Mouse (Mus musculus): Measurements from ENCODE around the gene Prpf40b. TPM values are rescaled to one million over a fixed set of nuclear protein-coding genes. Genes with fewer than 3 reads are reported as not detected.

Gene Prpf40b
- total and polyA plus RNA-seq, 2 experiments from 2014 or later: 89.7 to 116 TPM

DNA sequence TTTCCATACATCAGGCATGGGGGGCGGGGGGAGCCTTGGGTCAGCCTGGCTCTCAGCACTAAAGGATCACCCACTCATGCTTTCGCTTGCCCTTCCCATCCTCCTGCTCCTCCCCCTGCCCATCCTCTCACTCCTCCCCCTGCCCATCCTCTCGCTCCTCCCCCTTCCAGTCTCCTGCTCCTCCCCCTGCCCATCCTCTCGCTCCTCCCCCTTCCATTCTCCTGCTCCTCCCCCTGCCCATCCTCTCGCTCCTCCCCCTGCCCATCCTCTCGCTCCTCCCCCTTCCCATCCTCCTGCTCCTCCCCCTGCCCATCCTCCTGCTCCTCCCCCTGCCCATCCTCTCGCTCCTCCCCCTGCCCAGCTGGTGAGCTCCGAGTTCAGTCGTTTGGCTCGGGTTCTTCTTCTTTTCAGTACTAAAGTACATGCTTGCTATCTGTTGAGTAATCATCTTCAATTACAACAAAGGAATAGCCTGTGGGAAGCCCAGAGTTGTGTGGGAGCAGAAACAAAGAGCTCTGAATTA lies 35.1 kb upstream of the Prpf40b start:
- no peak for TF ChIP-seq CTCF (IDR thresholded peaks at IDR 0.05; ENCODE audit: low read depth)
- H3K9ac ChIP-seq: no peak overlapping the region
- peak; percentile 45 for DNase-seq

GRCm38 (mm10) chr15:99262702-99263101 lies 32.2 kb upstream of the Prpf40b start:
- DNase-seq: no peak
- no peak overlapping the region for H3K27ac ChIP-seq (ENCODE audit: low read depth, low read length)
- no peak for ATAC-seq

More for the DNA sequence above, 35.1 kb upstream of the Prpf40b start:
- 0 out of 2 replicates have a peak overlapping the region, but pooled peaks have one; percentile 6 for H3K27ac ChIP-seq (ENCODE audit: low read depth, low read length)
- no peaks in the 10 kb centered on the region for H3K9me3 ChIP-seq (ENCODE audit: low read length)
- H3K4me3 ChIP-seq (ENCODE audit: low read depth, low read length): peak overlapping the region; percentile 7; the same call in 1 of the 2 replicates
- H3K4me1 ChIP-seq (ENCODE audit: insufficient read depth): no peaks in the 10 kb centered on the region
- ATAC-seq: no peak; the same call in 1 of the 2 replicates
- peak overlapping the region; percentile 37 for H3K4me2 ChIP-seq (ENCODE audit: low read depth)
- 2% methylated on average over 8 of the region's 10 CpGs for WGBS
- no peaks in the 10 kb centered on the region for H3K36me3 ChIP-seq (ENCODE audit: insufficient read depth)
- H3K27me3 ChIP-seq (ENCODE audit: insufficient read depth, low read length): no peaks in the 10 kb centered on the region

DNA sequence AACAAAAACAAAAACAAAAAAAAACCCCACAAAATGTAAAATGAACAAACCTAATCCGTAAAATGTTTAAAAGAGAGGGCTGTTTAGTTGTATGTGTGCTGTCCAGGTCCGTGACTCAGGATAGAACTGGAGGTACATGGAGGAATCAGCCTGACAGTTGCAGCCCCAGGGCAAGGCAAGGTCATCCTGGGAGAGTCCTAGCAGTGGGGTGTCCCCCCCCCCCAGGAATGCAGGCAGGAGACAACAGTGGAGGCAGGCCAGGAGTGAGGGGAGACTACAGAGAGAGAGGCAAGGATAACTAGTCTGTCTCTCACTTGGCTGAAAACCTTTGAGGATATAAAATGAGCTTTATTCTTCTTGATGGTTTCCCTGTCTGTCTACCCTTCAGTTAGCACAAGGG lies 30.5 kb upstream of the Prpf40b start:
- H3K4me3 ChIP-seq (ENCODE audit: low read depth, low read length): no peak overlapping the region
- H3K27me3 ChIP-seq (ENCODE audit: insufficient read depth, low read length): no peaks in the 10 kb centered on the region
- H3K9ac ChIP-seq: no peak overlapping the region
- no peaks in the 10 kb centered on the region for H3K4me1 ChIP-seq (ENCODE audit: insufficient read depth)
- no peak for TF ChIP-seq CTCF (IDR thresholded peaks at IDR 0.05; ENCODE audit: low read depth)
- H3K9me3 ChIP-seq (ENCODE audit: low read length): no peaks in the 10 kb centered on the region
- DNase-seq (no peak), ATAC-seq (no peak)
- H3K4me2 ChIP-seq (ENCODE audit: low read depth): no peak overlapping the region
- H3K36me3 ChIP-seq (ENCODE audit: insufficient read depth): no peaks in the 10 kb centered on the region
- 76% methylated on average over 2 of the region's 2 CpGs for WGBS
- no peak overlapping the region for H3K27ac ChIP-seq (ENCODE audit: low read depth, low read length)

More at GRCm38 (mm10) chr15:99262702-99263101, 32.2 kb upstream of the Prpf40b start:
- Histone ChIP-seq H3K9me3 (ENCODE audit: low read length) (no peaks in the 10 kb centered on the region), H3K4me3 (ENCODE audit: low read depth, low read length) (no peak overlapping the region), H3K36me3 (ENCODE audit: insufficient read depth) (no peaks in the 10 kb centered on the region), H3K4me2 (ENCODE audit: low read depth) (no peak overlapping the region), H3K27me3 (ENCODE audit: insufficient read depth, low read length) (no peaks in the 10 kb centered on the region), H3K4me1 (ENCODE audit: insufficient read depth) (no peaks in the 10 kb centered on the region), H3K9ac (no peak overlapping the region)
- WGBS: 28% methylated on average over 10 of the region's 10 CpGs
- TF ChIP-seq CTCF (IDR thresholded peaks at IDR 0.05; ENCODE audit: low read depth): no peak

DNA sequence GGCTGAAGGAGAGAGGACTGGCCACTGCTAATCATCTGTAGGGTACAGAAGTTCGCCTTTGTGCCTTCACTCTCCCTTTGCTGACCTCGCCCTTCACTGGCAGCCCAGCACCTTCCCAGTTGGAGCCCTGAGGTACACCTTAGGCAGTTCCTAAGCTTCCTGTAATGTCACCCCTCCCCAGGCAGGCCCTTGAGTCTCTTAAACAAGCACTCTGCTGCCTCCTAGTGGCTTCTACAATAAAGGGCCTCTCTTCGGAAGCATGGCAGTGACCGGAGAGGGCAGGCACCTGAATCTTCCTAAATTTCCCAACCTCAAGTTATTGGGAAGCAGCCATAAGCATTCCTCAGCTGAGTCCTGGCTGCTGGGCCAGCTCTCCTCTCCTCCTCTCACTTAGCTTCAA lies 29.2 kb upstream of the Prpf40b start:
- H3K4me2 ChIP-seq (ENCODE audit: low read depth): no peak overlapping the region
- H3K4me1 ChIP-seq (ENCODE audit: insufficient read depth): no peaks in the 10 kb centered on the region
- no peak overlapping the region for H3K4me3 ChIP-seq (ENCODE audit: low read depth, low read length)
- no peaks in the 10 kb centered on the region for H3K27me3 ChIP-seq (ENCODE audit: insufficient read depth, low read length)
- DNase-seq: peak; percentile 80
- no peak overlapping the region for H3K27ac ChIP-seq (ENCODE audit: low read depth, low read length)
- TF ChIP-seq CTCF (IDR thresholded peaks at IDR 0.05; ENCODE audit: low read depth): peak; percentile 80
- 27% methylated on average over 4 of the region's 4 CpGs for WGBS
- H3K36me3 ChIP-seq (ENCODE audit: insufficient read depth): no peaks in the 10 kb centered on the region
- no peaks in the 10 kb centered on the region for H3K9me3 ChIP-seq (ENCODE audit: low read length)
- 0 out of 2 replicates have a peak, but pooled peaks have one; percentile 53 for ATAC-seq
- H3K9ac ChIP-seq: no peak overlapping the region

DNA sequence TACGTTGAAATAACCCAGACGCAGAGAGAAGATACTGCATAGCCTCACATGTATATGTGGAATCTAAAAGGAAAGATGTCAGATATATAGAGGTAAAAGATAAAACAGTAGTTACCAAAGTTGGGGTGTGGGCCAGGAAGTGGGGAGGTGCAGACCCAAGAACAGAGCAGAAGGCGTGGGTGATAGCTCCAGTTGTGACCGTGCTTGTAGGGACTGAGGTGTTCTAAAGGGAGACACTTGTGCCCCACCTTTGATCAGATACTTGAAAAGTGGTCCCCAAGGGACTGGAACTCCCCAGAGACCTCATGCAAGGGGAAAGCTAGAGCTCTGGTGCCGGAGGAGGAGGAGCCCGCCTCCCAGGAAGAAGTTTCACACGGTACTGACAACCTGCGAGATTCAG lies 18.8 kb upstream of the Prpf40b start:
- no peak overlapping the region for H3K4me2 ChIP-seq (ENCODE audit: low read depth)
- TF ChIP-seq CTCF (IDR thresholded peaks at IDR 0.05; ENCODE audit: low read depth): no peak
- H3K36me3 ChIP-seq (ENCODE audit: insufficient read depth): no peaks in the 10 kb centered on the region
- ATAC-seq (no peak), DNase-seq (no peak)
- no peaks in the 10 kb centered on the region for H3K27me3 ChIP-seq (ENCODE audit: insufficient read depth, low read length)
- no peak overlapping the region for H3K4me3 ChIP-seq (ENCODE audit: low read depth, low read length)
- H3K4me1 ChIP-seq (ENCODE audit: insufficient read depth): no peaks in the 10 kb centered on the region
- H3K9me3 ChIP-seq (ENCODE audit: low read length): no peaks in the 10 kb centered on the region
- 83% methylated on average over 8 of the region's 8 CpGs for WGBS
- no peak overlapping the region for H3K27ac ChIP-seq (ENCODE audit: low read depth, low read length)
- no peak overlapping the region for H3K9ac ChIP-seq

DNA sequence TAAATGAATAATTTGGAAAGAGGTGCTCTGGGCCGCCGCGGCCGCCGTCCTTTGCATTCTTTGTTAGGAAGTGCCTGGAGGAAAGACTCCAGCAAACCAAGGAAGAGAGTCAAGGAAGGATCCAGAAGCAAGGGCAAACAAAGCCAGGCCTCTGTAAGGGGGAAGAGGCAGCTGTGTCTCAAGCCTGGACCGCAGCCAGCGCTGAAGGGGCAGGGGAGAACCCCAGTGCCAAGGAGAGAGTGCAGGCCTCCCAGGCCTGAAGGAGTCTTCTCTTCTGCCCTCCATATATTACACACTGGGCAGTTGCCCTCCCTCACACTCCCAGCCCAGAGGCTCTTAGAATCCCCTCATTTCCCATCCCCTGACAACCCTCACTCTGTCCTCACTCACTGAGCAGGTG lies 16.6 kb upstream of the Prpf40b start:
- Histone ChIP-seq H3K4me2 (ENCODE audit: low read depth) (no peak overlapping the region), H3K4me1 (ENCODE audit: insufficient read depth) (no peaks in the 10 kb centered on the region), H3K27me3 (ENCODE audit: insufficient read depth, low read length) (no peaks in the 10 kb centered on the region), H3K4me3 (ENCODE audit: low read depth, low read length) (no peak overlapping the region), H3K27ac (ENCODE audit: low read depth, low read length) (no peak overlapping the region), H3K9ac (no peak overlapping the region), H3K36me3 (ENCODE audit: insufficient read depth) (no peaks in the 10 kb centered on the region), H3K9me3 (ENCODE audit: low read length) (no peaks in the 10 kb centered on the region)
- DNase-seq (peak; percentile 8), ATAC-seq (no peak)
- 84% methylated on average over 7 of the region's 7 CpGs for WGBS
- no peak for TF ChIP-seq CTCF (IDR thresholded peaks at IDR 0.05; ENCODE audit: low read depth)

DNA sequence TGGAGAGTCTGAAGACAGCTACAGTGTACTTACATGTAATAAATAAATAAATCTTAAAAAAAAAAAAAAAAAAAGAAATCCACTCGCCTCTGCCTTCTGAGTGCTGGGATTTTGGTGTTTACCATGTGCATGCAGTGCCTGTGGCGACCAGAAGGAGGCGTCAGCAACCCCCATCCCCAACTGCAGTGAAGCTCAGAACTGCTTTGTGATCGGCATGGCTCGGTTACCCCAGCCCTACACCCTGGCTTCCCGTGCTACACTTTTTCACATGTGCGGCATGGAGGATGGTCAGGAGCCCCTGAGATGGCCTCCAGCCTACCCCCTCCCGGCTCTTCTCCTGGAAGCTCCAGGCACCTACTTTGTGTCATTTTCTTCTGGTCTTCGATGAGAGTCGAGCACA lies 11.4 kb upstream of the Prpf40b start:
- H3K27ac ChIP-seq (ENCODE audit: low read depth, low read length): no peak overlapping the region
- ATAC-seq (no peak), DNase-seq (no peak)
- no peaks in the 10 kb centered on the region for H3K27me3 ChIP-seq (ENCODE audit: insufficient read depth, low read length)
- H3K4me2 ChIP-seq (ENCODE audit: low read depth): no peak overlapping the region
- no peaks in the 10 kb centered on the region for H3K4me1 ChIP-seq (ENCODE audit: insufficient read depth)
- H3K4me3 ChIP-seq (ENCODE audit: low read depth, low read length): no peak overlapping the region
- TF ChIP-seq CTCF (IDR thresholded peaks at IDR 0.05; ENCODE audit: low read depth): peak; percentile 28
- WGBS: 66% methylated on average over 10 of the region's 10 CpGs
- no peaks in the 10 kb centered on the region for H3K36me3 ChIP-seq (ENCODE audit: insufficient read depth)
- no peak overlapping the region for H3K9ac ChIP-seq
- no peaks in the 10 kb centered on the region for H3K9me3 ChIP-seq (ENCODE audit: low read length)
